Mouse (Mus musculus) monocyte, adult 5-6 weeks (primary cell): Measurements from ENCODE around the gene Pip5k1b. TPM values are rescaled to one million over a fixed set of nuclear protein-coding genes. Genes with fewer than 3 reads are reported as not detected.

ENCODE experiments used
- ATAC-seq: fragments of 153-309, 156-312 bp; replicated peaks from 2 replicates; pipeline ENCODE4 v1.8.0; 2017; ENCODE audit warnings: mild to moderate bottlenecking; ENCODE audit not compliant: low TSS enrichment, insufficient number of reproducible peaks, severe bottlenecking, poor library complexity, low FRiP score
- total RNA-seq: library from RNA; stranded (forward); fragments of 200-1000, 200-491, 200-594 nt; gene quantifications from 3 replicates; pipeline ENCODE4 v1.2.3, GENCODE M21; 2017

The Pip5k1b gene
- total RNA-seq, 1 experiment from 2014 or later, result 5.6 TPM

DNA sequence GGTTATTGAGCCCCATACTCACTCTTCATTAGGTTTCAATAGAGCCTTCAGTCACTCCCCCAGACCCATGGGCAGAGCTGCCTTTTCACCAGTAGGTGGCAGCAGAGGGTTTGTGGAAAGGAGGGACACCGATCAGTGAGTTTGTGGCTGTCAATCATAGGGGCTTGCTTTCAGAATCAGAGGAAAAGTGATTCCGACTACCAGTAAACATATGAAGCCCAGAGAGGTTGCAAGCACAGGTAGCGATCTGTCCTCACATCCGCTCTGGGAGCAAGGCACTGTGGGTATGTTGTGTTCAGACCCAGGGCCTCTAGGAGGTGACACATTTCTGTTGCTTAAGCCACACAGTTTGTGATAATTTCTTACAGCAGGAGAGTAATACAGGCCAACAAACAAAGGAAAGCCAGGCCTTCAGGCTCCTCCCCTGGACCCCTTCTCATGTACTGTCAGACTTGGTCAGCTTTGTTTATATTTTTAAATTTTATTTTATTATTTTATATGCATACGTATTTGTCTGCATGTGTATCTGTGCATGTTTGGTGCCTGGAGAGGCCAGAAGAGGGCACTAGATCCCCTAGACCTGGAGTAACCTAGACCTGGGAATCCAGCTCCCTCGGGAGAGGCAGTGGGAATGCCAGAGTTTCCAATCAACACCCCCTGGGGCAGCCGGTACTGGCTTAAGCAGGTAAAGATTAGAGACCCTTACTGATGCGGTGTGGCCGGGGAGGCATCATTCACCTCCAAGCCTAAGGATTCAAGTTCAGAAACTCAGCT lies 254.5 kb downstream of the Pip5k1b start:
- ATAC-seq, result peak; percentile 62

DNA sequence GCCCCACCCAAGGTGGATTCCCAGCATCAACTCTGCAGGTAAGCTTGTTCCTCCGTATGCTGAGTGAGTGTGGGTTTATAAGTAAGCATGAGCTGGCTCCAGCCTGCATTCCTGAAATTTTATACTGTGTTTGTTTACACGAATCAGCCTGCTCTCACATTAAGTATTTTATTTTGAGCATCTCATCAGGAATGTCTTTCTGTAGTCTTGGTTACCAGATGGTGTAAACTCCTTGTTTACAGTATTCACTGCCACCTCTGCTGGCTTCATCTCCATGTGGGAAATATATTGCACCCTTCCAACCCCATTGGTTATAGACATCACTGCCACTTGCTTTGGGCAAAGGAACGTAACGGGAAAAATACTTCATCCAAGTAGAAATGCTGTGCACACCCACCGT lies 262.1 kb downstream of the Pip5k1b start:
- ATAC-seq, result no peak

DNA sequence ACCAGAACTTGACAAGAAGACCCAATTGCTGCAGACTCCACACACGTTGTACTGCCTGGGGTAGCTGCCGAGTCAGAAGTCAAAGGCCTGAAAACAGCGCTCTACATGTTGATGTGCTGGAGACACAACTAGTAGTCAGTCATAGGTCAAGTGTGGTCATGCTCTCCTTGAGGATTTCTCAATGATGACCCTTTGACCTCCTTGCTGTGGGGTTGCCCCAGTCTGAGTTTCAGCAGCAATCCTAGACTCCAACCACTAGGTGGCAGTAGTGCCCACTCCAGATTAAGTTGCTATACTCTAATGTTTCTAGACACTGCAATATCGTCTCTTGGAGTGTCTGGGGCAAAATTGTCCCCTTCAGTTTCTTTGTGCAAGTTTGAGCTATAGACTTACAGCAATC lies 271.5 kb downstream of the Pip5k1b start:
- ATAC-seq, result peak; percentile 80

DNA sequence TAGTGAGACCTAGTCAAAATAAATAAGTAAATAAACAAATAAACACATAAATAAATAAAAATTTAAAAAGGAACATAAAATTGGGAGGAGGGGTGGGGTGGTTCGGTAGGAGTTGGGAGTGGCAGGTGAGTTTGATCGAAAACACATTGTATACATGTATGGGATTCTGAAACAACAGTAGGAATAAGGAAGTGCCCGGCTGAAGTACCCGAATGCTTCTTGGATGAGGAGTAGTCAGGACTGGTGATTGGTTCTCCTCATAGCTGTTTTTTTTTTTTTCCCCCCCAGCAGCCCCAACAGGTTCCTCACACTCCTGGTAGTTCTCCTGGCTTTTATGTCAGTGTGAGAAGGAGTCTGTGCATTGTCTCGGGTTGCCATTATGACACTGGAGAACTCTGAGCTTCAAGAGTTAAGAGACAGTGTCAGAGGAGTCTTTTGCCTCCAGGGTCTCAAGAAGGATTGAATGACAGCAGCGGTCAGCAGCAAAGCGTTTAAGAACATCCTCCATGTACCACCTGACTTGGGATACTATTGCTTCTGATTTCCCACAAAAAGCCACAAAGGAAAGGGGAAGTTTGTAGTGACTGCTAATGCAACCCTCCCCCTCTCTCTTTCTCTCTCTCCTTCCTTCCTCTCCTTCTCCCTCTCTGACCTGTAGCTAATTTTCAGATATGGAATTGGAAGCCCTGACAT lies 274.2 kb downstream of the Pip5k1b start:
- ATAC-seq, result no peak

DNA sequence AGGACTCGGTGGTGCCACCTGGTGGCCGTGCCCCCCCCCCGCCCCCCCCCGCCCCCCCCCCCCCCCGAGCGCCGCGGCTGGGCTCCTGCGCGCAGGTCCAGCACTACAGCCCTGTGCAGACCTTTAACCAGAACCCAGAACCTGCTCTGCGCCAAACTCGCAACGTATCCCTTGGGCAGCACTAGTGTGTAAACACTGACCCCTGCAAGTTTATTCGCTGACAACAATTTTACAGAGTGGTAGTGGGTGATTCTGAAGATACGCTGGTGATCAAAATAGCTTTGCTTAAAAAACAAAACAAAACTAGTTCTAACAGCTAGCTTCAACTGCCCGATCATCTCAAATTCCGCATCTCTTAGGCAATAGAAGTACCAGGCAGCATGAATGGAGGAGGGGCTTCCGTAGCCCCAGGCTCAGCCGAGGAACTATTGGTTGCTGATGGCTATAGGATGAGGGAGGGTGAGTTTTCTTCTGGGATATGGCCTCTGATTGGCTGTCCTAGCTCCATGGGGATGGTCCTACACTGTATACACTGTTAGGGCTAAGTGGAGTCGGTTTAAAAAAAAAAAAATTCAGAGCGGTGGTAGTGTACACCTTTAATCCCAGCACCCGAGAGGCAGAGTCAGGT lies 275.0 kb downstream of the Pip5k1b start, which contains the start of gene Fxn:
TSS of gene Fxn (minus strand) at position 5 of the 628 bp plus-strand sequence.
- ATAC-seq, result peak; percentile 27; the same call in 1 of the 2 replicates

DNA sequence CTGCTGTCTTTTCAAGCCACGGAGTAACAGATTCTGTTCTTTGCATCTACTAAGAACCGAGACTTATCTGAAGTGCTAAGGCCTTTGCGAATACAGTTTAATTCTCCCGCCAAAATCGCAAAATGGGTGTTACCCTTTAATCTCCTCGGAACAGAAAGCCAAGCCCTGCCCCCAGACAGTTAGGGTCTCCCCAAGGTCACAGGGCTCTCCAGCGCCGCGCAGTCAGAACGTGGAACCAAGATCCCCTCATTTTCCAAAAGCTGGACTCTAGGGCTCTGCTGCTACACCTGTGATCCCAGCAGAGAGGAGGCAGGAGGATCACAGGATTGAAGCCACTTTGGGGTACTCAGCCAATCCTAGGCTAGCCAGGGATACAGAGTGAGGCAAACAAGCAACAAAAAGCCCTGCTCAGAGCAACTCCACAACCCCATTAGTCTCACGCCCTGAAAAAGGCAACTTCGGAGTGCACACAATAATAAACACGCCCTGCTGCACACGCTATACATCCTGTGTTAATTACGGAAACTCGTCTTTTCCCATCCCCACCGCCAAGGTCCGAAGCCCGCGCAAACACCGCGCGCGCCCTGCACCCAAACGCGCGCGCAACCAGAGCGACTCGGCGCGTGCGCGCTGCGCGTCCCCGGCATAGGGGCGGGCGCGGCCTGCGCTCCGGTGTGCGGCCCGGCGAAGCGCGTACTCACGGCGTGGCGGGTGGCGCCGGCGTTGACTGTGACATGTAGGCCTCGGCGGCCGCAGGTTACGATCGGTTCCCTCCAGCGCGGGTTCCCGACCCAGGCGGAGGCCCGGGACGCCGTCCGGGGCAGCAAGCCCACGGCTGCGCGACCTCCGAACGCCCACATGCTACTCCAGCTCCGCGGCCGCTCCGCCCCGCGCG lies 275.7 kb downstream of the Pip5k1b start:
- peak; percentile 32 for ATAC-seq

DNA sequence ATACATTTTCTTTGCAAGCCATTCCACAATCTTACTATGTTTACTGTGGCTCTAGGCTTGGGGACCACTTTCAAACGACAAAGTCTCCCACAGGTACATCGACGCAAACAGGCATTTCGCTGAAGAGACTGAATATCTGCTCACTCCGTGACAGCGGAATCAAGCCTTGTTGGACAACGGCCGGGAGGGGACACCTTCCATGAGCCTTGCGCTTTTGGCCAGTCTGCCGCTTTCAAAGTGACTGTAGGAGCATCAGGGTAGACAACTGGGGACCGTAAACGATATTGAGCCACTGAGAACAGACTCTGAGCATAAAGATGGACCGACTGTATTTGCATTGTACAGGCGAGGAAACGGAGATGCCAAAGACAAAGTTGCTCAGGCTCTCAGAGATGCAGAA lies 276.8 kb downstream of the Pip5k1b start:
- no peak for ATAC-seq

DNA sequence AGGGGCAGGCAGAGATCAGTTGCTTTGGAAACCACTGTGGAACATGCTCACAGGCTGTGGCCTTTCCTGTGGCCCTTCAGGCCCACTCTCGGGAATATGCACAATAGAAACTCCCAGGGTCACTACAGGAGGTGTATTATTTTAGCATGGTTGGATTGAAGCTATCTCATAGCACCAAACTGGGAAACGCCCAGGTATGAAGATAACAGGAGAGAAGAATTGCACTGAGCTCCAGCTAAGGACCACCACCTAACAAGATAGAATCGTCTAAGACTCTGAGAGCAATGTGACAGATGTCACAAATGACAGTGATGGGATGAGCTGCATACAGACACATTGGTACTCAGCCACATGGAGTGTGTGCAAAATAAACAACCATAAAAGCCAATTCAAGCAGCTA lies 281.4 kb downstream of the Pip5k1b start:
- no peak for ATAC-seq

DNA sequence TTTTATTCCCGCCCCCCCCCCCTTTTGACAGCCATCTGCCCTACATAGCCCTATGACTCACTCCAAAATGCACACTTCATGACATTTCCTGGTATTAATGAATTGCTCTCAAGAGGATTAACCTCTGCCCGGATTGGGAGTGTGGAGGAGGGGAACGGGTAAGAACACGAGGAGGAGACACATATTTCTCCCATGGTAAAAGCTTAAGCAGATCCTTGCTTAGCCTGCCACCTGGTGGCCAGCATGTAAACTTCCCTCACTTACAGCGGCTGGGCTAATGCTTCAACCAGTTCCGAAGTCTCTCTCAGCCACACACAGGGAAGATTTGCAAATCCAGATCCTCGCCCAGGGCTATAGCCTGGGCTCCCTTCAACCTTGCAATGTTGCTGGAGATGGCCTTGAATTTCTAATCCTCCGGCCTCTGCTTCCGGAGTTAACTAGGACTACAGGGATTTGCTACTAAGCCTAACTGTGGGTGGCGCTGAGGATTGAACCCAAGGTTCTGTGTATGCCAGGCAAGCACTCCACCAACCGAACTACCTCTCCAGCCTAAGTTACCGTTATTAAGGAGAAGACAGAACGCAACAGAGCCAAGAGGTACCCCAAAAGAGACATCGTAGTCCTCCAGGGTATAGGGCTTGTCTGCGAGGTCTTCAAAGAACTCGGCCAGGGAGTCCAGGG lies 283.8 kb downstream of the Pip5k1b start:
- peak; percentile 90 for ATAC-seq

DNA sequence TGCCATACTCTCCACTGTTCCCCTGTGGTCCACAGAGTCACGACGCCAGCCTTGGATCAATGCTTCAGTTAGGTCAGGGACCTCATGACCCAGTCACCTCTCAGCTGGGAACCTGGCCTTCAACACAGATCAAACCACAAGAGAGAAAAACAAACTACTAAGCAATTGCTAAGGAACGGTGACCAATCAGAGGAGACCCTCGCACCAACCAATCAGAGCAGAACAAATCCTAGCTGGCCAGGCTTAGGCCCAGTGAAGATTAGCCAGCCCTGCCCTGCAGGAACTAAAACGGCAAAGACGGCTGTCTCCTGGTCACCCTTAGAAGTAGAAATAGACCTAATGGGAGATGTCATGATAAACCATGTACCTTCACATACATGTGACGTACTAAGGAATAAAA lies 284.3 kb downstream of the Pip5k1b start:
- ATAC-seq, result no peak

DNA sequence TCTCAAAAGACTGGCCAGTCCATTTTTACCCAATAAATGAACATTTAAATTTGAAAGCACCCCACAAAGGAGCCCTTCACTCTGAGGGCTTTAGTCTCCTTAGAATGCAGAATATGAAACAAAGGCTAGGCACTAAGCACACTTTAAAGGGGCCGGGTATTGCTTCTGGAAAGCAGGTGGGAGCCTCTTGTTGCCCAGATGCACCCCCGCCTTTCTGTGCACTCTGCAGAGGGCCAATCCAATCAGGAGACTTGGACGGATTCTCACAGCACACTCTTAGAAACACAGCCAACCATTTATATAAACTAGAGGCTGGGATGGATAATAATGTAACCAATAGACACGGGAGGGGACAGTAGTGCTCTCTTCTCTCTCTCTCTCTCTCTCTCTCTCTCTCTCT lies 287.1 kb downstream of the Pip5k1b start:
- no peak for ATAC-seq

DNA sequence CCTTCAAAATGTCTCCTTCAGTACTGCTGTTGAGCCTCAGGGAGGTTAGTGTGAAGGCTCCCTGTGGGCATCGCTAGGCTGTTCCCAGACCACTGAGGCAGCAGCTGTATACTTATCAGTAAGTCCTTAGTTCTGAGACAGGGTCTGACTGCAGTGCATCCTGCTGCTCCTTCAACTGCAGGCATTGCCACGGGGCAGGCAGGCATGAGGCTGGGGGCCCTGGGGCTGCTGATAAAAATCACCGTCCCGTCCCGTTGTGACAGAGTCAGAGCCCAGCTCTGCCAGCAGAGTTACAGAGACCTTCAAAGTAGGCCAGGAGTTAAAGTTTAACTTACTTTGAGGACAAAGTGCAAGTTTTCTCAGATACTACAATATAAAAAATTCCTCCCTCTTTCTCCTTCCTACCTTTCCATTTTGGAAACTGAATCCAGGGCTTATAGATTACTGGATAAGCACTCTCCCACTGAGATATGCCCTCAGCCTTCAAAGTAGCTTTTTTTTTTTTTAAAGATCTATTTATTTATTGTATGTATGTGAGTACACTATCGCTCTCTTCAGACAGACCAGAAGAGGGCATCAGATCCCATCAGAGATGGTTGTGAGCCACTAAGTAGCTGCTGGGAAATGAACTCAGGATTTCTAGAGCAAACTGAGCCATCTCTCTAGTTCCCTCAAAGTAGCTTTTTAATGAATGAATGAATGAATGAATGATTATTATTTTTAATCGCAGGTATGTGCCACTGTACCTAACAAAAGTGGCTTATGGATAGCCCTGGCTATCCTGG lies 289.4 kb downstream of the Pip5k1b start:
- ATAC-seq, result no peak

DNA sequence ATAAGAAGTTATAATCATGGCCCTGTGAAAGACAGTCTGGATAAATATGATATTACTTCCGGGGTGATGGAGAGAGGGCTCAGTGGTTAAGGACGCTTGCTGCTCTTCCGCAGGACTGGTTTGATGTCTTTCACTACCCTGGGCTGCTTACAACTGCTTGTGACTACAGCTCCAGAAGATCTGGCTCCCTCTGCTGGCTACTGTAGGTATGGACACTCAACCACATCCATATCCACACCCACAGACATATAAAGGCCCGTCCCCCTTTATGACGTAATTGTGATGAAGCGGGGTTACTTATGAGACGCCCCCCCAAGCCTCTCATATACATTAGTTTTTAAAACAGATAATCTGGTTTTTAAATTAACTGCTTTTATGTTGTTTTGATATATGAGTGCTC lies 290.7 kb downstream of the Pip5k1b start:
- ATAC-seq, result peak; percentile 88

DNA sequence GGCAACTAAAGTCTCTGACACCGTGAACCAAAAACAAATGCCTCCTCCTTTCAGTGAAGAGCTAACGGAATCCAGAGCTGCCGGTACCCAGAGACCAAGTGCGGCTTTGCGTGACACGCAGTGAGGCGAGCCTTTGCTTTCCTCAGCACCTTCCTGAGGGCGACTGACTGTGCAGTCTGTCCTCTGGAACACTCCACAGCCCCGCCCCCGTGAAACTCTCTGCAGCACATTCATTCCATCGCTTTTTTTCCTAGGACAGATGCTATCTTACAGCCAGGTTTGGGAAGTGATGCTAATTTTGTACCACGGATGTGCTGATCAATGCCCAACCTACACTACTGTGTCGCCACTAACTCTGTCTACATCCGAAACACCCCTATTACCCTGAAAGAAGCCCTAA lies 292.9 kb downstream of the Pip5k1b start:
- no peak for ATAC-seq

DNA sequence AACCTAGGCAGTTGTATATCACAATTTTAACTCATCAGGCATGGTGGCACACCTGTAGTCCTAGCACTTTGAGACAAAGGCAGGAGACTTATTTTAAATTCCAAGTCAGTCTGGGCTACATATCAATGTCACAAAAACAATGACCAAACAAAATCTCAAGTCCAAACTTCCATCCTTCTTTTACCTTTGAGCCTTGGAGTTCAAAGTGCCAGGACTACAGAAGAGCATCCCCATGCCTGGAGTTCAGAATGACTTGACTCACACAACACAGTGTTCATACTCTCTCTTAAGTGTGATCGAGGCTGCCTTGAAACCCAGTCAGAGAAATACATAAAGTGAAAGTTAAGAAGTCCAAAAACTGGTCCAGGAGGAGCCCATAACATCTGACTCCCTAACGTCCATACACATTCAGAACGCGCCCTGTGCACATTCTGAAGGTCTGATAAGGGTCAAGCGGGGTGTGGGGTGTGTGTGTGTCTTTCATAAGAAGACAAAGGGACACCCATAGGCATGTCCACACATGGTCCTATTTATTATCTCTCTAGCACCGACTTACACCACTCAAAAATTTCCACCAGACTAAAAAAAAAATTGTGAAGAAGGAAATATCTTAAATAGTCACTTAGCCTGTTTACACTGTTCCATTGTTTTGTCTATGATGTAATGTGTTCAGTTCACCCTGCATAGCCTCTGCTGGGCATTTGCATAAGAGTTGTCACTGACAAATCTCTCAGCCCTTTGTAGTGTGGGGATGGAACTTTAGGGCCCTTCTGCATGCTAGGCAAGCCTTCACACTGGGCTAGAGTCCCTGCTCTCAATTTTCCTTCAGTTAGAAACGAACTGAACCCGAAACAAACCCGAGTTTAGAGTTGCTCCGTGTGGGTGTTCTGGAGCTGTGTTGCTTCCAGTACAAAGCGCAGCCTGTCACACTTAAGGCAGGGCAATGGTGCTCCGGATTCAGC lies 296.0 kb downstream of the Pip5k1b start:
- no peak for ATAC-seq

DNA sequence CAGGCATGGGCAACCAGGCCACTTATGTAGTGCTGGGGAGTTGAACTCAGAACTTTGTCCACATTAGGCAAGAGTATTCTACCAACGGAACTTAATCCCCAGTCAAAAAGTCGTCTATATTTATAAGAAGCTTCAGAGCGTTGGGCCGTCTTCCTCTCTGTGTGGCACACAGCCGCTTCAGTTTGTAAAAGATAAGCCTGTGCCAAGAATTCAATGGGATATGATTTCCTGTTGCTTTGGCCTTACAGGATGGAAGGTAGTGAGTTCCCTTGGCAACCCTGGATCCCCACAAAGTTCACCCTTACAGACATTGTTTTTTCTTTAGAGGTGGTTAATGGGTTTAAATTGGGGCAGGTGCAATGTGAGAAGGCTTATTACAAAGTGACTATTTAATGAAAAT lies 297.3 kb downstream of the Pip5k1b start:
- no peak for ATAC-seq

DNA sequence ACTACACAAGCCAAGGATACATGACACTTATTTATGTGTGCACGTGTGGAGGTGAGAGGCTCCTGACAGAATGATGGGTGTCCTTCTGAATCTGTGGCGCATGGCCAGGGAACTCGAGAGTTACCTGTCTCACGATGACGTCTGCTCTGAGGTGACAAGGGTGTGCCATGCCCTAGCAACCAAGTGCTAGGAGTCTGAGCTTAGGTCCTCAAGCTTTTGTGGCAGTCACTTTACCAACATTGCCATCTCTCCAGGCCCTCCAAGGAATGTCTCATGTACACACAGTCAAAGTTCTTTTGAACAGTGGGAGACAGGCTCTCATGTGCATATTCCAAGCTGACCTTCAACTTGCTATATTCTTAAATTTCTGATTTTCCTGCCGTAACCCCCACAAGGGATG lies 297.7 kb downstream of the Pip5k1b start:
- no peak for ATAC-seq
